Mouse (Mus musculus) fat pad, adult 2 months (tissue): ENCODE data around the gene Tmbim7.
A peak's percentile ranks its signal among the peaks of the same experiment; 100 is the strongest.
"Not testable (repeated sequence)": the region's sequence is repeated elsewhere in the genome, so short reads cannot be mapped to it uniquely, and the experiment has no call there.

Source experiments
- DNase-seq: peaks from one replicate; pipeline ENCODE4 v3.0.0-alpha.2; 2011; ENCODE audit warnings: low read depth, low spot score; ENCODE audit errors: extremely low read depth

Tmbim7 gene

GRCm38 (mm10) chr5:3650881-3651280 lies at the start of gene Tmbim7:
Gene Tmbim7 (plus strand): TSS chr5:3651181.
- DNase-seq = no peak

DNA sequence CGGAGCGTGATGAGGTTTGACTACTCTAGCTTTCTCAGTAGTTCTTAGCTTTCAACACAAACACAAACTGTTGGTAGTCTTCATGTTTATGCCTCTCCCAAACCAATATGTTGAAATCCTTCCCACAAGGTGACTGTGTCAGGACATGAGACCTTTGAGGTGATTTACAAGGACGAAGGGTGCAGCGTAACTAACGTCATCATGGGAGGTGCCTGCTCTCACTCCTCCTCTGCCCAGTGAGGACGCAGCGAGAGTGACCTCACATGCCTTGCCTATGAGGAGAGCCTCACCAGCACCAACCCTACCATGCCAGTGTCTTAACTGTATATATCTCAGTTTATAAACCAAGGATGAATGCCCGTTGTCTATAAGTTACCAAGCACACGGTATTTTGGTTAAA lies 43.9 kb upstream of the Tmbim7 start:
- DNase-seq = no peak

DNA sequence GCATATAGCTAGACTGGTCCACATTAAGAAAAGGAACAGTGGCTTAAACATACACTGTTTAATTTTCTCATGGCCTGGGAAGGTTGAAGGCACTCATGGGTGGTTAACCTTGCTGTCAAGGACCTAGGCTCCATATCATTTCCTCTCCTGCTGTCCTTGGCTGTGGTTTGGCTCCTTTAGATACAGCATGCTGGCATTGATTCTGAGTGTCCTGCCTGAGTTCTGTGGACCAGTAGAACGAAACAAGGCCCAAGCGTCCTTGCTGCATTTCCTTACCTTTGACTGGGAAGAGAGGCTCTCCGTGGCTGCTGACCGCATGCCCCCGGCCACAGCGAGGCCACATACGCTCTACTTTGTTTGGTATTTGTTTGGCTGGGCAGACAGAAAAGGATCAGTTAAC lies 41.7 kb upstream of the Tmbim7 start:
- DNase-seq = no peak

- DNase-seq = not testable (repeated sequence)
Measured at GRCm38 (mm10) chr5:3611835-3612234, 39.1 kb upstream of the Tmbim7 start.

DNA sequence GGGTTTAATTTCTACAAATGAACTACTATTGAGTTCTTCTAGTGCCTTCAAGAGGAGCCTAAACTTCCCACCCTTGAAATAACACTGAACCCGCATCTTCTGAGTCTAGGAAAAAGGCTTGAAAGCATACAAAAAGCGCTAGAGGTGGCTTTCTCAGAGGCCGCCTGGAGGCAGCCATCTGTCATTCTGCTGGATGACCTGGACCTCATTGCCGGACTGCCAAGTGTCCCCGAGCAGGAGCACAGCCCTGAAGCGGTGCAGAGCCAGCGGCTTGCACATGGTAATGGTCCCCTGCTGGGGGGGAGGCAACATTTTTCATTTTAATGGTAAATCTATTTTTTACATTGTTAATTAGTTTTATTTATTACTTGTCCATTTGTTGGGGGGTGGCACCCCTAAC lies 30.5 kb upstream of the Tmbim7 start:
- DNase-seq = no peak

DNA sequence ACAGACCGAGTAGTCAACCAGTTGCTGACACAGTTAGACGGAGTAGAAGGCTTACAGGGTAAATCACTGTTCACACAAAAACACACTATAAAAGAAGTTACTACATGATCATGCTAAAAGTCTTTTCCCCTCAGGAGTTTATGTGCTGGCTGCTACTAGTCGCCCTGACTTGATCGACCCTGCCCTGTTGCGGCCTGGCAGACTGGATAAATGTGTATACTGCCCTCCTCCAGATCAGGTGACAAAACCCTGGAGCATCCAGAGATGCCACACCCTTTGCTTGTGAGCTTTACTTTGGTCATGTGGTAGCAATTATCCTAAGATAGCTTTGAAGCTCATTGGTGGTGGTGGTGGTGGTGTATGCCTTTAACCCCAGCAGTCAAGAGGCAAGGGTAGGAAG lies 20.9 kb upstream of the Tmbim7 start:
- DNase-seq = no peak

DNA sequence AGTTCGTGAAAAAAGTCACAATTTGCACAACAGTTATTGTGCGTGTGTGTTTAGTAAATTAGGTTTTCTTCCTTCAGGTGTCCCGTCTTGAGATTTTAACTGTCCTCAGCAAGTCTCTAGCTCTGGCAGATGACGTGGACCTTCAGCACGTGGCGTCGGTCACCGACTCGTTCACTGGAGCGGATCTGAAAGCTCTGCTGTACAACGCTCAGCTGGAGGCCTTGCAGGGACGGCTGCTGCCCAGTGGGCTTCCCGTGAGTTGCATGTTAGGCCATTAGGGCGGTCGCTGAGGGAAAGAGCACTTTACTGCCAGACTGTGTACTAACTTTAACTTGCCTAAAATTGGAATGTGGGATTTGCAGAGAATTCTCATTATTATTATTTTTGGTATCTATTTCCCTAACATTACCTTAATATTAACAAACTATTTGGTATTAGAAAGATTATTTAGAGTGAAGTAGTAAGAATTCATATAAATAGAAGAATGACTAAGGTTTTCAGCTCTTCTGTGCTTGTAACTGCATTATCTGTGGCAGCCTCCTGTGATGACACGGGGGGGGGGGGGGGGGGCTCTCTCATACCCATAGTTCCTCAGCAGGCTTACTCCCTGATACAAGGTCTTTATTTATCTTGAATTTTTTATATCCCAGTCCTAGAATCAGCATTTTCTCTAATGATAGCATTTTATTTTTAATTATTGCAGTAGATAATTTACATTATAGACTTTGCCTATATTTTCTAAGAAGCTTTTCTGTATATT lies 19.3 kb upstream of the Tmbim7 start:
- DNase-seq = no peak

- DNase-seq = no peak
Measured at GRCm38 (mm10) chr5:3632285-3632684, 18.7 kb upstream of the Tmbim7 start.

- DNase-seq = peak; percentile 70
Measured at GRCm38 (mm10) chr5:3633315-3633714, 17.7 kb upstream of the Tmbim7 start.

DNA sequence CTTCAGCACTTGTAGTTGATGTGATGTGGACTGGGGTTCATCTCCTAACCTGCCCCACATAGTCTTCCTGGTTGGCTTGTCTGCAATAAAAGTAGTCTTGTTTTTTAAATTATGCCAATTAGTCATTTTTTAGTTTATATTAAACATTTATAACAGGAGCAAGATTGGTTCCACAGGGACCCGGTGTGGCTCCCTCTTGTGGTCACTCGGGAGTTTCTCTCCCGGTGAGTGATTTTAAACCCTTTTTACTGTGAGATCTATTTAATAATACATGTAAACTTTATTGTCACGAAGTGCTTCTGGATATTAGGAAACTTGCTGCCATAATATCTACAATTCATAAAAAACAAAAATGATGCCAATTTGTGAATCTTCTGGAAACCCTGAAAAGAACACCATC lies 17.0 kb upstream of the Tmbim7 start:
- DNase-seq = no peak

- no peak for DNase-seq
Measured at GRCm38 (mm10) chr5:3635286-3635685, 15.7 kb upstream of the Tmbim7 start.

DNA sequence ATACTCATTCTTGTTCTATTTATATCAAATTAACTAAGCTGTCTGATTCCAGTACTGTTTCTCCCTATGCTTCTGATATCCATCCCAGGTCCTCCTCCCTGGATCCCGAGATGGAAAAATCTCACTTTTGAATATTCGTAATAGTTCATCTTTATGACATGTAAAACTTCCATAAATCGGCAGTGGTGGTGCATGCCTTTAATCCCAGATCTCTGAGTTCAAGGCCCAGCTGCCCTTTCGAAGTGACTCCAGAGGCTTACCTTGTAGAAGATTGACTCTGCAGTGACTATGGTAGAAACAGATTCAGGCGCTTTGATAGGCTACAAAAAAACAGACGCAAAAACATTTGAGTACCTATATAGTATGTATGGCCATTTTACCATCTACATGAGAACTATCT lies 6.4 kb upstream of the Tmbim7 start:
- no peak for DNase-seq

DNA sequence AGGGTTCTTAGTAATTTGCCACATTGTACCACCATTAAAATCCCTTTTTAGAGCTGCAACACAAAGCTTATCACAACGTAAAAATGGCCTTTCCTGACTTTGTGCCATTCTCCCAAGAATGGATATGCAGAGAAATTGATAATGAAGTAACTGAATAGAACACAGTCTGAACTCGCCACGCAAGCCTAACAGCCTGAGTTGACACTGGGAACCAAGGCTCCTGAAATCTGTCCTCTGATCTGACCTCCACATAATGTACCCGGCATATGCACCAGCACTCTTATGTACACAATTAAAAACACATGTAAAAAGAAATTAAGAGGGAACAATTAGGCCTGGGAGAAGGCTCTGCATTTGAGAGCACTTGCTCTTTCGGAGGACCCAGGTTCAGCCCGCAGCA lies 5.7 kb upstream of the Tmbim7 start:
- no peak for DNase-seq

GRCm38 (mm10) chr5:3646539-3646938 lies 4.4 kb upstream of the Tmbim7 start:
- DNase-seq = no peak

DNA sequence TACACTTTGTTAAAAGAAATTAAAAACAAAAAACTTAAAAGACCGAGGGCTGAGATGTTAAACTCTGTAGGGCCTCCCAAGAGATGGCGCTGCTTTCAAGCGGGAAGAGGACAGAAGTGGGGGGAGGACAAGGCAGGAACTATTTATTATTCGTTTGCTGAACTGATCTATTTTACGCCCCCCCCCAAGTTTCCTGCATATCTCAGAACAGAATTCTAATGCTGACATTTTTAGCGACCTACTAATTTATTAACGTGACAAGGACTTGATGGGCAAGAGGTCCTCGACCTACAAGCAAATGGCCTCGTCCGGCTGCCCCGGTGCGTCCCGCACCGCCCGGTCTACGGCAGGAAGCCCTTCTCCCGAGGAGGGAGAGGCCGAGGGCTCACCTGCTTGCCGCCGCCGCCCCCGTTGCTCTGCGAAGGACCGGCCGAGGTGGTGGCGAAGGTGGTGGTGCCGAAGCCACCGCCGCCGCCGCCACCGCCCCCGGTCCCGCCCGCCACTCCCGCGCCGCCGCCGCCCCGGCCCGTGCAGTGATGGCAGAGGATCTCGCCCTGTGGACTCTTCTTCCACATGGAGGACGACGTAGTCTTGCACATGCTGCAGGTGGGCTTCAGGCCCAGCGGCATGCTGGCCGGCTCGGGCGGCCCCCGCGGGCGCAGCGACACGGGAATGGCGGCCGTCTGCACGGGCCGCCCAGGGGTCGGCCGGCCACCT lies 3.8 kb upstream of the Tmbim7 start:
- peak; percentile 21 for DNase-seq

- DNase-seq = no peak
Measured at GRCm38 (mm10) chr5:3647708-3648121, 3.3 kb upstream of the Tmbim7 start.

GRCm38 (mm10) chr5:3648206-3648848 lies 2.7 kb upstream of the Tmbim7 start:
- no peak for DNase-seq

- no peak for DNase-seq
Measured at GRCm38 (mm10) chr5:3648849-3649210, 2.2 kb upstream of the Tmbim7 start.

- no peak for DNase-seq
Measured at GRCm38 (mm10) chr5:3651621-3652020, 640 bp downstream of the Tmbim7 start.

DNA sequence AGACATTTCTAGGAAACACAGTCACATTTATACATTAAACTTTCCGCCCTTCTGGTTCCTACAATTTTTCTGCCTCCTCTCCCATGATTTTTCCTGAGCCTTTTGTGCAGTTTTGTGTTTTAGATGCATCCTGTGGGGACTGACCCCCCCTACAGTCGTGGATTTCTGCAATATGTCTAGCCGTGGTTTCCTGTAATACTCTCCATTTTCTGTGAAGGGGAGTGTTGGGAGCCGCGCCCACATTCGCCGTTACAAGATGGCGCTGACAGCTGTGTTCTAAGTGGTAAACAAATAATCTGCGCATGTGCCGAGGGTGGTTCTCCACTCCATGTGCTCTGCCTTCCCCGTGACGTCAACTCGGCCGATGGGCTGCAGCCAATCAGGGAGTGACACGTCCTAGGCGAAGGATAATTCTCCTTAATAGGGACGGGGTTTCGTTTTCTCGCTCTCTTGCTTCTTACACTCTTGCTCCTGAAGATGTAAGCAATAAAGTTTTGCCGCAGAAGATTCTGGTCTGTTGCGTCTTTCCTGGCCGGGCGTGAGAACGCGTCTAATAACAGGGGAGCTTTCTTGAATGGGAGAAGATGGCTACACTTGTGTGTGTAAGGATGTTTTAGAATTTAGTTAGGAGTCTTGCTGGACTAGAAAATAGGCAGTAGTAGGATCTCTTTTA lies 2.1 kb downstream of the Tmbim7 start:
- not testable (repeated sequence) for DNase-seq

DNA sequence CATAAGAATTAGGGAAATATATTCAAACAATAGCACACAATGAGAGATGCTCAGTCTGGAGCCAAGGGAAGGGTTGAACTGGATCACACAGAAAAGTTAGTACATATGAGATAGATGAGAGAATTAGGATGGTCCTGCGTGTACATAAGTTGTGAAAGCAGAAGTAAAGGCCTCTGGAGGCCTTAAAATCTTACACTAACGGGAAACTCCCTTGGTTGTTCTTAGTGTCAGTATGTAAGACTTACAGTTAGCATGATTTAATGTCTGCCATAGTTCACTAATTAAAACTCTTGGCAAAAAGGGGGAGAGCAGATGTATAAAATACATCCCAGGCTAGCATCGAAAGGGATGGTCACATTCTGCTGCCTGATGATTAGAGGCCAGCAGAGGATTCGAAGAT lies 2.8 kb downstream of the Tmbim7 start:
- DNase-seq = no peak

GRCm38 (mm10) chr5:3657085-3657484 lies 6.1 kb downstream of the Tmbim7 start, which contains the start of gene Gatad1:
Gene Gatad1 (minus strand): TSS chr5:3657185.
- DNase-seq = no peak
